Mouse (Mus musculus) 416B (cell line): ENCODE measurements around the gene Kifc3.

Source experiments
- DNase-seq: peaks from one replicate; pipeline ENCODE4 v3.0.0; 2011; ENCODE audit warnings: low read depth

Gene Kifc3

GRCm38 (mm10) chr8:95075504-95075903 lies 127.1 kb downstream of the Kifc3 start:
- DNase-seq, result no peak

DNA sequence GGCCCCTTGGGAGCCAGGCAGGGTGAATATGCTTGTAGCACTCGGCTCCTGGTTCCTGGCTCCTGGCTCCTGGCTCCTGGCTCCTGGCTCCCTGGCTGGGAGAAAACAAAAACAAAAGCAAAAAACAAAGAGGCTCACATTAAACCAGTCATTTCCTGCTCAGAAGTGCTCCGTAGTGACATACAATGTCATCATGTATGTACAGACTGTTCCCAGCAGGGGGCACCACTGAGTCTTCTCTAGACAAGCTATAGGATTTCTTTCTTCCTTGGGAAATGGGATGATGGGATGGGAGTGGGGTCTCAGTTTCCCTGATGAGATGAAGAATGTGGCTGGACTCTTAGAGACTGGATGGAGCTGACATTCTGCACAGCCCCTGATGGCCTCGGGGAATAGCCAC lies 135.0 kb downstream of the Kifc3 start:
- peak; percentile 80 for DNase-seq

DNA sequence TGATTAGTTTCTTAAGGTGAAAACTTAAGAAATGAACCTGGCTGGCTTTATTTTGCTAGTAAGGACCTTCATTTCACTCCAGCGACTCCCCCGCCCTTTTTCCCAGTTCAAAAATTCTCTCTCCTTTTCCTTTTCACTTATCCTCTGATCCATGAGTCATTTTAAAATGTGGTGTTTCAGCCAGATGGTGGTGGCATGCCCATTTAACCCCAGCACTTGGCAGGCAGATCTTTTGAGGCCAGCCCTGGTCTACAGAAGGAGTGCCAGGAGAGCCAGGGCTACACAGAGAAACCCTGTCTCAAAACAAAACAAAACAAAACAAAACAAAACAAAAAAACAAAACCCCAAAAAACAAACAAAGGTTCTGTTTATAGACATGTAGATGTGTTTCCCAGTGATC lies 138.1 kb downstream of the Kifc3 start:
- peak; percentile 48 for DNase-seq

DNA sequence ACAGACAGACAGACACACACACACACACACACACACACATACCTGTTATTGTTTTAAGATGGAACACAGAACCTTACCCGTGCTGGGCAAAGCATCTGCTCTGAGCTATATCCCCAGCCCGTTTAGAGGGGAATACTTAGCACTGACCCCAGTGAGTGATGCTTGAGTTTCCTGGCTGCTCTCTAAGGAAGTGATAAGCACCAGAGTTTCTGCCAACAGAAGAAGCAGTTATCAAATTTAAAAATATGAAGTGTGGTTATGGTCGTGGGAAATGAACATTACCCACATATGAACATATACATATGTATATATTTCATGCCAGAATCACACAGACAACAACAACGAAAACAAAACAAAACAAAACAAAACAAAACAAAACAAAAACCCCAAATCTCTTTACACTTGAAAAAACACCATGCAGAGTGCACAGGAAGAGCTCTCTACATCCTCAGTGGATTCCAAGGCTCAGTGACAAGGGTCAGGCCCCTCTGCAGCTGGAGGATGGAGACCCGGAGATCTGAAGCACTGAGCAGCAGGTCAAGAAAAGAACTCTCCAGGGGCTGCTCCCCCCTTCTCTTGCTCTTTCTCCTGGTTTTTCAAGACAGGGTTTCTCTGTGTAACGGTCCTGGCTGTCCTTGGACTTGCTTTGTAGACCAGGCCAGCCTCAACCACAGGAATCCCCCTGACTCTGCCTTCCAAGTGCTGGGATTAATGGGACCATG lies 142.6 kb downstream of the Kifc3 start:
- DNase-seq, result peak; percentile 44

- peak; percentile 65 for DNase-seq
Observed at GRCm38 (mm10) chr8:95058661-95059060, 144.0 kb downstream of the Kifc3 start.

DNA sequence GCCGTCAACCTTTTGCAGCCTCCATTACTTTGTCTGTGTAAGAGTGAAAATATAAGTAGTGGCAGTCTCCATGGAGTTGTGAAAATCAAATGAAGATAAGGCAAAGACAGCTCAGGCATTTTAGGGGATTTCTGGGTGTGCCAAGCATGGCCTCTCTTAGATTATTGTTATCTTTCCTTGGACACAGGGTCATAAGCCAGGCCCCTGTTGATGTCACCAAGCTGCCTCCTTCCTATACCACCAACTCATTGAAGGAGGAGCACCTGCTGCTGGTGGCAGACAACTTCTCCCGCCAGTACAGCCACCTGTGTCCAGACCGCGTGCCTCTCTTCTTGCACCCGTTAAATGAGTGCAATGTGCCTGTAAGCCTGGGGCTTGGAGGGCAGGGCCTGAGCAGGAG lies 146.2 kb downstream of the Kifc3 start:
- DNase-seq, result no peak

DNA sequence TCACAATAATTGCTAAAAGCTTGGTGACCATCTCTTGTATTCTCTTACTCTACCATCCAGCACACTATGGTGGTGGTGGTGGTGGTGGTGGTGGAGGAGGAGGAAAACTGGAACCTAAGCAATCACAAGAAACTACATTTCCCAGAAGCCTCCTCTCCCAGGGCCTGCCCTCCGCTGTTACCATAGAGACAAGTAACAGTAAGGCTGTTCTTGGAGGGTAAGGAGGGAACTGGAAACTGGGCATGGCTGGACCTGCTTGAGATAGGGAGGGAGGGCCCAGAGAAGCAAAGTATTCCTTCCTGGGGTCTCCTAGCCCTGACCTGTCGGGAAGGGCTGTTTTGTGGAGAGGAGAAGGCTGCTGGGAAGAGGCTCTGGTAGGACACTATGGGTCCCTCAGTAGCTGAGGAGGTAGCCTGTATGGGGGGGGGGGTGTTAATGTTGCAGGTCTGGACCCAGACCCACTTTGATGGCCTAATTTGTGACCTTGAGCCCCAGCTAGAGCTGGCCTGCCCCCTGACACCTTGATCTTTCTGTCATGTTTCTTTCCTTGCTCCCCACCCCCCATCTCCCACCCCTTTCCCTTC lies 147.6 kb downstream of the Kifc3 start, which contains the start of gene Drc7:
Drc7 (plus strand) TSS at position 177 of the 584 bp plus-strand sequence.
- peak; percentile 48 for DNase-seq

GRCm38 (mm10) chr8:95054438-95054837 lies 148.2 kb downstream of the Kifc3 start:
- no peak for DNase-seq
